Mouse (Mus musculus): Measurements from ENCODE around the gene Synj1.

Gene Synj1

DNA sequence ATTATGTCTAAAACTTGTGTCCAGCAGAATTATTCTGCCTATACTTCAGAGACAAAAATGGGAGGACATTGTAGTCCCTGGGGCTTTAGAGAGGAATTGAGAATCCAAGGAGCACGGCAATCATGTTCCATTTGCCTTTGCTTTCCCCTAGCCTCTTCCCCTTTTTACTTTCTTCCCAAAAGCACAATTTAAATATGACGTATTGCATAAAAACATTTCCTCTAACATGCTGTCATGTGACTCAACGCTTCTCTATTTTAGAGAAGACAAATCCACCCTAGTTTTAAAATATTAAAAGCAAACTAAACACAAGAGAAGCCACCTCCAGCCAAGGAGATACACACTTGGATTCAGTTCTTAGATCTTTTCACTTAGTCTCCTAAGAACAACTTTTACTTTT, 739 bp upstream of the Synj1 start:
- in situ Hi-C loops (cut with MboI, MseI), result loop anchor here (10.0 kb wide), 1 partner anchor 673 kb away; the partner anchor contains the start of gene Donson

DNA sequence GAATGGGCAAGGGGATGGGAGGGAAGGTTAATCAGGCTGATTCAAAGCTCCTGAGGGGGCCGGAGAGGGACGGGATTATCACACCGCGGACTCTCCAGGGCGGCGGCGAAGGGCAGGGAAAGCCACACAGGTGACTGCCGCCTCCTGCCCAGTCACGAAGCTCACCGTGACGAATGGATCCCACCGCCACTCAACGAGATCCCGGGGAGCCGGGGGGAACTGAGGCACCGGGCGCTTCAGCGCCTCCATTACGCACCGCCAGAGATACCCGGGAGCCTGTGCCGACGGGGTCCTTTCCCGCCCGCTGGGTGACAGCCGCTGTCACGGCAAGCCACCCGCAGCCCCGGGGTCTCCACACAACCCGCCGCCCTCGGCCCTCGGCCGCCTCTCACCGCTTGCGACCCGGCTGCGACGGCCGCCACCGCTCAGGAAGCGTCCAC, 507 bp downstream of the Synj1 start:
- in situ Hi-C loops (cut with MboI, MseI), result loop anchor here (10.0 kb wide), 1 partner anchor 674 kb away; the partner anchor contains the start of gene Donson

DNA sequence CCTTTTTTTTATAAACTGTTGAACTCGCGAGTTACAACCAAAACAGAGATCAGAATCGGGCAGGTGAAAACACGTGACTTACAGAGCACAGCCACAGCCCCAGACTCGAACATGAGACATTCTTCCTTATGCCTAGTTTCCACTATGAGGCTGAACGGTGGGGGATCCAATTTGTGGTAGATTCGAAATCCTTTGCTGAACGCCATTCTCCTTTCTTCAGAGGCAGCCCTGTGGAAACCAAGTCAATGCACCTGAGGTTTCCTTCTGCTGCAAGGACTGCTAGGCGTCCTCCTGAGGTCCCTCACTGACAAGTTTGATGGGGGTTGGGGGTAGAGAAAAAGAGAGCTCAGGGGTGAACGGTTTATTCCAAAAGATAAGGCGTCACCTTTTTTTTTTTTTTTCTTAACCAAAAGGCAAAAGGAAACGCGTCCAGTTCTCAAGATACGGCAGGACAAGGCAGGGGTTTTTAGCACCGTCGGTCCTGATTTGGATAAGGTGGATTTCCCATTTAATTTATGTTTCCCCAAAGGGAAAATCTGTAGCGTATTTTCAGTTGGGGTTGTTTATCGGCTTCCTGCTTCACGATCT, 1.1 kb downstream of the Synj1 start:
- in situ Hi-C loops (cut with MboI, MseI), result loop anchor here (10.0 kb wide), 1 partner anchor 675 kb away; the partner anchor contains the start of gene Donson

DNA sequence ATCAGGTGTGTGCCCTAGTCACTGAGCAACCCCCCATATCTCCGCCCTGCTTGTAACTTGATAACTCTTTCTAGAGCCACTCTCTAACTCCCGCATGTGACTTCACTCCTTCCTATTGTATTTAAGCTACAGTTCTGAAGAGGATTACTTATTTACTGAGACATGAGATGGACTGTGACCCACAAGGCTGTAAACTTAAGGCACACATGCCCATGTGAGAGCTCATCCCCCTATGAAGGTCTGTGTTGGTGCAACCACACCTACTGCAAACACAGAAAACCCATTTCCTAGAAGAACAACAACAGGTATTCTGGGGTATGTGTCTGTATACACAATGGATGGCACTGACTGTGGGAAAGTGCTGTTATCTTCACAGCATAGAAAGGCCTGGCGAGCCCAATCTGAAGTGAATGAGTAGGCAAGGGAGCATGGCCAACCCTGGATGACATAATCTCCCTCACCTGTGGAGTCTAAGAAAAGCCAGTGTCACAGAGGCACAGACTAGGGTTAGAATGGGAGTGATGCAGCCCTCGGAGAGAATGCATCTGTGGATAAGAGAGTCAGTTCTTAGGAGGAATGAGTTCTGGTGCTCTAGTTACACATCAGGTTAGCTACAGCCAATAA, 6.1 kb downstream of the Synj1 start:
- in situ Hi-C loops (cut with MboI, MseI), result no loop called here

DNA sequence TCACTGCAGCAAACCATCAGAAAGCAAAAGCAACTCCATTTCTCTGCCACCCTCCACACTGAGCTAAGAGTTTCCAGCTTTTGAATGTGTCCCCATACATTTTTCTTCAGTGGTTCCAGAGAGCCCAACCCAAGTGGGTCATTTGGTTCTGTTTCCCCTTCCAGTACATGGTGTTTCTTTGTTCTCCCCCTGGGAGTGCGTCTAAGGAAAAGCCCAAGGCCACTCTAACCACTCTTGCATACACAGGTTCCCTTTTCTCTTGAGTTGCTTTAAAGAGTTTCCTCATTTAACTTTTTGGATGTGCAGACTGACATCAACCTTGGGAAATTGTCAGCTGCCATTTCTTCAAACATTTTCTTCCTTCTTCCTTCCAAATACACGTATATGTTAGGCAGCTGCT, 10.0 kb downstream of the Synj1 start:
- in situ Hi-C loops (cut with MboI, MseI), result no loop called here

DNA sequence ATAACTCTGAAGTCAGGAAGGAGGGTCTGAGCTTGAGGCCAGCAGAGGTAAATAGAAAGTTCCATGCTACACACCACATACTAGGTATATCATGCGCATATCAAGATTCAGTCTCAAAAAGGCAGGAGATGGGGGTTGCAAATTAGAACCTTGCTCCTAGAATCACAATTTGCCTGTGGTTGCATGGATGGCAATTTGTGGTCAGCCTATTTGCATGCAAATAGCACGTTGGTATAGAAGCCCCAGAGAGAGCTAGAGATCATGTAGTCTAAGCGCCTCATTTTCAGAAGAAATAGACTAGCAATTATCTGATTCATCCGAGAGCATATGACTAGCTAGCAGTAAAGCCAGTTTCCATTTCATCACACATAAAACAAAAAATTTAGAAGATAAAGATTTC, 11.3 kb downstream of the Synj1 start:
- in situ Hi-C loops (cut with MboI, MseI), result no loop called here

DNA sequence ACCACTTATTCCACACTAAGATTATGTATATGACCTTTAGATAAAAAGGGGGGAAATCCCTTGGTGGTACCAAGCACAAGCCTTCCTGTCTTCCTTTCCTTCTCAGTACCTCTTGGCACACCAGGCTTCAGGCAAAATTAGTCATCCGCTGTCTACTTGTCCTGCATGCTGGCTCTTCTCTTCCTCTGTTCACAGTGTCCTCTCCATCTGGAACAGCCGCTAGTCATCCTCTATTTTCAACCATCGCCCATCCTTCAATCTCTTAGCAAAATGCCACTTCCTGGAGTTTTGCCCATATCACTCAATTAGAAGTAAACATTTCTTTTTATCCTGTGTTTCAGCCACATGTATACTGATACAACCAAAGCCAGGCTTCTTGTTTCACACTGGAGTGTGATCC, 13.3 kb downstream of the Synj1 start:
- in situ Hi-C loops (cut with MboI, MseI), result no loop called here

DNA sequence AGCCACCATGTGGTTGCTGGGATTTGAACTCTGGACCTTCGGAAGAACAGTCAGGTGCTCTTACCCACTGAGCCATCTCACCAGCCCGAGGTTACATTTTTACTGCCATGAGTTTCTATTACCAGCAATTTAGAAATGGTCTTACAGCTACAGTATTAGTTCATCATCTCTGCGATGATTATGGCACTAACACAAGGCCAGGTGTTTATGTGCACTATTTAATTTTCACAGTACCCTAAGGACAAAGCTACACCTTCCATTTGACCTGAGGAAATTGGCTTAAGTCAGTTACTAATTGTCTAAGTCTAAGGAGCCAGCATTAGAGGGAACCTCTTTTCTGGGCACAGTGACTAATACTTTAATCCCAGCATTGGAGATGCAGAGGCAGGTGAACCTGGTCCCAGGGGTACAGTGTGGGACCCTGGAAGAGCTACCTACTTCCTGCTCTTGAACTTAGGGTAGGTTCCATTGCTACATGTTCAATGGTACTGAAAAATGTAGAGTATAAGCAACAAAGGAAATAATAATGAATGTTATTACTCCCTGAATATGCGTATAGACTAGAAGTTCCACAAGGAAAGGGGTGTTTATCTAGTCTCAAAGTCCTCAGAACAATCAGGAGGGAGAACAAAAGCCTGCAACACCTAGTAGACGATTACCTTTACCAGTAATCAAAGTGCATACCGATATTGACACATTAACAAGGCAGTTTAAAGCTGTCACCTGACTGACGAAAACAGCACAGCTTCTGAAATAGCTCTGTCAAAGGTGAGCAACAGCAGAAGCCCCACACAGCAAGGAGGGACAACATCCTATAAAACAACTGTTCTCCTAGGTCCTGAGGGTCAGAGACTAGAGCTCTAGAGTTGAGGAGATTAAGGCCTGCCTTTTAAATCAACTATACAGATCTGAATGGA, 14.5 kb downstream of the Synj1 start:
- in situ Hi-C loops (cut with MboI, MseI), result no loop called here

DNA sequence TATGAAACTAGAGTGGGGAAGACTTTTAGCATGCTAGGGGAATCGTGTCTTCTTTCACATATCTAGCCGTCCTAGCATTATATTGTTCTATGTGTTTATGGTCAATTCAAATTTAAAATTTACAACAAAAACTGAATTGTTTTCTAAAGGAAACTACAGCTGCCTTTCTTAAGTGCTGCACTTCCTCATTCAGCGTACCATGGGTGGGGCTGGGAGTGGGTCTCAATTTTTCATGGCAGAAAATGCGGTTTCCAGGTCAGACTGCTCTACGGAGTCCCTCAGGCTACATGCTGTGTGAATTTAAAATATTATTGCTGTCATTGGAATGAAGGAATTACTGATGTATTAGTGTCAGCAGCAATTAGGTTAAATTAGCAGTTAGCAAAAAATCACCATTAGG, 15.6 kb downstream of the Synj1 start:
- in situ Hi-C loops (cut with MboI, MseI), result no loop called here

DNA sequence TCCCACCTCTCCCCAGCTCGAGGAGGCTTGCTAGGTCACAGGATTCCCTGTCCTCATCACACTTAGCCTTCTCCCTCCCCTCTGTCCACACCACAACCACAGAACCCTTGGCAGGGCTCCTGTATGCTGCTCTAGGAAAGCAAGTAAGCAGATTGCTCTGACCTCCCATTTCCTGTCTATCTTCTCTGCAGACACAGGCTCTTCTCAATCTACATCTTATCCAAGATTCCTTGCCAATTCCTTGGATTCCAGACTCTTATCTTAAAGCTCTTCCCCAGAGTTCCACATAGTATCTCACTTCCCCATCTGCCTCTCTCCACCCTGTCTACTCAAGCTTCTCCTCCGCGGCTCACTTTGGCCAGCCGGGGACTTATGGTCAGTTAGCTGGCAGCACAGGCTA, 16.1 kb downstream of the Synj1 start:
- in situ Hi-C loops (cut with MboI, MseI), result no loop called here

DNA sequence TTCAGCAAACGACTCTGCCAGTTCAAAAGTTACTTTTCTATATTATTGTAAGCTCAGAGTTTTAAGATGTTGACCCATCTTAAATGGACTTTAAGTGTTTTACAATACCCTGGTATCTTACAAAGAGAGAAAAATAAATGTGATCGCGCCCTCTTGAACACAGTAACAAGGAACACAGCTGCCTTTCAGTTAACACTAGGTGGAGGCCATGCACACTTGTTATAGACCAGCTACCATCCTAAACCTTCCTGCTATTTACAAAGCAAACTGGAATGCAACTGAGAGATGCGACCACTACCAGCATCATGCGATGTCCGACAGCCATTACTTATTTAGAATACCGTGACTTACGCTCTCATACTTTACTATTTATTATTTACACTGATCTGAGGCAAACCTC, 21.9 kb downstream of the Synj1 start:
- in situ Hi-C loops (cut with MboI, MseI), result no loop called here

DNA sequence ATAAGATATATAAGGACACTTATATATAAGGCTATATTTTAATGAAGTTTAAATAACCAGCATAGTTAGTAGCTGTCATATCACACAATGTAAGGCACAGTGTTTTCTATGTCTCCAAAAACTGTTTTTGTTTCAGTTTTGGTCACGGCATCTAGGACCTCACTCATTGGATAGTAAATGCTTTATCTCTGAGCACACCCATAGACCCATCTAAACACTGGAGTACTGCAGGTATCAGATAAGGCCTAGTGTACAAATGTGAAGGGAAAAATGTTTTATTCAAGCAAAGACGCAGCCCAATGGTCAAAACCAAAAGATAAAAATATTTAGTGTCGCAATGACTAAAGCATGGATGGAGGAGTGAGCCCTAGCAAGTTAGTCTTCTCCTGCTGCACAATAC, 22.4 kb downstream of the Synj1 start:
- in situ Hi-C loops (cut with MboI, MseI), result no loop called here

DNA sequence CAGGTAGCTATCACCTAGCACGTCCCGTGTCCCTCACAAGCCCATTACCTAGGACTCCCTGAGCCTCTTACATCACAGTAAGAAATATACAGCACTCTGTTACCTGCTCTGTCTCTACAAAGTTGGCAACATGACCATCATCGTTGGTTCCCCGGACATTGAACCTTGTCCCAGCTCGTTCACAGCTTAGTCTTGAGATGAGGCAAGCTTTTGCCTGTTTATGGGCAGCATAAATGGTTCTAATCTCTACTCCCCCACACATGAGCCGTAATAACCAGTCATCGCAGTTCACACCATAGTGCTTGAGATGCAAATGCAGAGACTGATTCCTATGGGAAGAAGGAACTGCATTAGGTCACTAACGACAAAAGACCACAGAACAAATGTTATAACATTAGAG, 23.1 kb downstream of the Synj1 start:
- in situ Hi-C loops (cut with MboI, MseI), result no loop called here

DNA sequence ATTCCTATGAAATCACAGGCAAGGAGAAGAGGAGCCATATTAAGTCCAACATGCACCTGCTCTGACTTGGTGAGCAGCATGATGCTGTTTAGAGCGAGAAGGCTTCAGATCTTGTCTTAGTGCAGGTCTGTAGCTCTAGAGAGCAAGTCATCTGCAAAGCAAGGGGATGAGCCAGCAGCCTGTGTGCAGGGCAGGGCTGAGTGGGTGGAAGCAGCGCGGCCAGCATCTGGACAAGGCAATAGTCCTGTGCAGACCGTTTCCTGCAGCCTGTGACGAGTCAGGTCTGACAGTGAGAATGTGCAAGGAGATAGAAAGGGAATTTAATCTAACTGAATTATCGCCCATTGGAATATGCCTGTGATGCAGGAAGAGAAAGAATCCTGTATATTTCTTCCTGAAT, 40.1 kb downstream of the Synj1 start:
- in situ Hi-C loops (cut with MboI, MseI), result no loop called here

DNA sequence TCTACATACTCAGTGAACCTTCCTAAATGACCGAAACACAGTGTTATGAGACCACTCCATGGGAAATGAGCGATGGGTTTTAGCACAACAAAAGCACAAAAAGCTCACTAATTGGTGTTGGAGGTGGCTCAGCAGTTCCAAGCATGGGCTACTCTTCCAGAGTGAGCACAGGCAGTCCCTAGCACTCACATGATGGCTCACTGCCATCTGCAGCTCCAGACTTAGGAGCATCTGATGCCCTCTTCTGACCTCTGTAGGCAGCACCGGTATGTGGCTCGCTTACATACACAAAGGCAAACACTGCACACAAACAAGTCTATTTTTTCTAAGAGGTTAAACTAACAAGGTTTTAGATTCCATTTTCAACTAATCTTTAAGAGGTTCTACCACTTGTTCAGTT, 44.9 kb downstream of the Synj1 start:
- in situ Hi-C loops (cut with MboI, MseI), result no loop called here

DNA sequence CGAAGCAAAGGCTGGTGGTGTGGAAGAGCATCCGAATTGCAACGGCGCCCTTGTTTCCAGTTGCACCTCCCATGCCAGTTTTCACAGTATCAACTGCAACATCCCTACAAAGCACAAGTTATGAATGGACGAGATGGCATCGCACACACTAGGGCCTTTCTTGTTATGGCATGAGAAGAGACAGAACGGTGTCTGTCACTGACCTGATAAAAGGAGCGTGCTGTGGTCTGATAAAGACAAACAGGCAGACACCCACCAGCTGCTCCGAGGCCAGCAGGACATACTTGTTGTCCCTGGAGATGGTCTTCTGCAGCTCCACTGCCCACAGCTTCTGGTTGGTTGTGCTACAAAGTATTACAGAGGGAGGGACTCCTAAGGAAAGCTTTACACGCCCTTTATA, 46.8 kb downstream of the Synj1 start:
- in situ Hi-C loops (cut with MboI, MseI), result no loop called here

DNA sequence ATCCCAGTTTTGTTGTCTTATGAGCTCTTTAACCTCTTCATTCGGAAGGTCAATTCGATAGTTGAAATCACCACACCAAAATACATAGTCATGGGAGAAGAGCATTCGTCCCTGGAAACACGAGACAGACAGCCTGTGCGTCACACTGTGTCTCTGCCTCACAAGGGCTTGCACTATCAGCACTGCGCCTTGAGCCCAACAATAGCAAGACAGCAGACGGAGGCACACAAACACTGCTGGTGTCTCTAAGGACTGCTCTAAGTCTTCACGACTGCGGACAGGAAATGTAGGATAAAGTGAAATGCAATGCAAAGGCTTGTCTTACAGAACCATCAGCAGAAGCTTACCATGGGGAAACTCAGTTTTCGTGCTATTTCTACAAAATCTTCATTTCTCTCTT, 47.2 kb downstream of the Synj1 start:
- in situ Hi-C loops (cut with MboI, MseI), result no loop called here

DNA sequence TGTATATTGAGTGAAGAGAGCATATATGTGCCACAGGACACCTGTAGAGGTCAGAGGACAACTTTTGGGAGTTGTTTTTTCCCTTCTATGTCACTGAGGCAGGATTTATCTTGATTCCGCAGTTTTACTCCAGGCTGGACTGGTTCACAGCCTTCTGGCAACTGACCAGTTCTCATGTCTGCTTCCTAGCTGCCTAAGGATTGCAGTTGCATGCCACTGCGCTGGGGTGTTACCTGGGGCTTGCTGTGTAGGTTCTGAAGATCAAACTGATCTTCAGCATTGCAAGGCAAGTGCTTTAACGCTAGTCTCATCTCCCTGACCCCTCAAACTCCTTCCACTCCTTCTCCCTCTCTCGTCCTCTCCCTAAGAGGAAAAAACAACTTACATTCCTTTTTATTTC, 47.9 kb downstream of the Synj1 start:
- in situ Hi-C loops (cut with MboI, MseI), result no loop called here

DNA sequence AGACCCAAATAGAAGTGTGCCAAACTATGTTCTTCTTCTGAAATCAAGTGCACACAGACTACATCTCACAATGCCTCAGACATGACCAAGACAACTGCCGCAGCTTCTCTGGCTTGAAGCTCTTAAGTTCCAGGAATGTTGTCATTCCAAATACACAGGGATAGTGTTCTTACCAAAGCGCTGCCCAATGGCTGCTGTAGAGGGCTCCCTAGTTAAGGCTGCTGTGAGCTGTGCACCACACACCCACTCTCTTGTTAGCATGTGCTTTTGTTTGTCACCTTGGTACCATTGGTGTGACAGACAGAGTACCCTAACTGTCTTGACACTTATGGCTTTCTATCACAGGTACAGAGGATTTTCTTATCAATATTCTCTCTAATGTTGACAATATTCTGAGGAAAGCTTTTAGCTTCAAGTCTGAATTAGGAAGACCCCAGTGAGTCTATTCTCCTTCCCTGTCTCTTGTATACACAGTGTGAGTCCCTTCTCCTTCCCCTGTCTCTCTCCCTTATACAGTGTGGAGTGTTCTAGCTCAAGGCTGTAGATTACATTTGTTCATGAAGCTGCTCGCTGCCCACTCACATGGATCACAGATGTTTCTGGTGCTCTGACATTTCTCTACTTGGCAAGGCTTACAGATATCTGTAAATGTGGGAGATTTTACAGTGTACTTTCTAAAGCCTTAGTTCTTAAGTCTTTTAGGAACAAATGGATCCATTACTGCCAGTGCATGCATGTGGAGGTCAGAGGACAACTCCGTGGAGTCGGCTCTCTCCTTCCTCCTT, 52.6 kb downstream of the Synj1 start:
- in situ Hi-C loops (cut with MboI, MseI), result no loop called here

DNA sequence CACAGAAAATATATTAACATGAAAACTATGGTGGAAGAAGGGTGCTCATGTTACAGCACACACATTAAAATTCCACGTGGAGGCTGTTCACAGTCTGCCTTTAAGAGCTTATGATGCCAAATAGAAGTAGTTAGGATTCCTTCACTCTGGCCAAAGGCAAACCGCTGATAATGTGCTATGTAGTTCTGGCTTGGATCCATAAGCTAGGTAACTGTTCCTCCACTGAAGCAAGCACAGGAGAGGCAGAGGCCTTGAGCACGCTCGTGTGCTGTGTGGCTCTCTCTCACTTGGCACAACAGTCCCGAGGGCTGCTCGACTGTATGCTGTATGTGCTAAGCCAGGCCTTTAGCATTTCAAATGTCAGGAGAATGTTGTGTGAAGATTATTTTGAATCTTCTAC, 55.6 kb downstream of the Synj1 start:
- in situ Hi-C loops (cut with MboI, MseI), result no loop called here

DNA sequence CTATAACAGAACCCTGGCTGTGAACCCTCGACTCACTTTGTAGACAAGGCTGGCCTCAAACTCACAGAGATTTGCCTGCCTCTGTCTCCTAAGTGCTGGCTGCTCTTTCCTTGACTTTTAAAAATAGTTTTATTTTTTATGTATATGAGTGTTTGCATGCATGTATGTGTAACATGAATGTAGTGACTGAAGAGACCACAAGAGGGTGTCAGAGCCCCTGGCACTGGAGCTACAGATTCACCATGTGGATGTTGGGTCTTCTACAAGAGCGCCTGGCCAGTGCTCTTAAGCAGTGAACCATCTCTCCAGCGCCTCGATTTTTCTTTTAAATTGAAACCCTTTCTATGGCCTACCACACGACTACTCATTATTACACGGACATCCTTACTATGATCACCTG, 57.3 kb downstream of the Synj1 start:
- in situ Hi-C loops (cut with MboI, MseI), result no loop called here

DNA sequence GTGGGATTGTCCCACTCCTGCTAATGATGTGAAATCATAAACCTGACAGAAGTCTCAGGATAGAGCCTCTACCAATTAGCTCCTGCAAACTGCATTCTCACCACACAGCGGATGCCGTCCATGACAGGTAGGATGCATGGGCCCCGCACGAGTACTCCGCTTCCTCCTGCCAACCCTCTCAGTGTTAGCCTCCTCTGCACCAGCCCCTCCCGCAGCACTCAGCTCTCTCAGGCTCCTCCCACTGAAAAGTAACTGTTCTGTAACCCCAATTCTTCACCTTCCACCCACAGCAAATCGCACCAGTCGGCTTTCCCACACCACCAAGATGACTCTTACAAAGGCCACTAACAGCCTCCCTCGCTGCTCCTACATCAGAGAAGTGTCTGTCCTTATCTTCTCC, 58.0 kb downstream of the Synj1 start:
- in situ Hi-C loops (cut with MboI, MseI), result no loop called here
